Mouse (Mus musculus): ENCODE data around the gene Wdcp.
"Not testable (repeated sequence)": the region's sequence is repeated elsewhere in the genome, so short reads cannot be mapped to it uniquely, and the experiment has no call there.

Gene Wdcp

DNA sequence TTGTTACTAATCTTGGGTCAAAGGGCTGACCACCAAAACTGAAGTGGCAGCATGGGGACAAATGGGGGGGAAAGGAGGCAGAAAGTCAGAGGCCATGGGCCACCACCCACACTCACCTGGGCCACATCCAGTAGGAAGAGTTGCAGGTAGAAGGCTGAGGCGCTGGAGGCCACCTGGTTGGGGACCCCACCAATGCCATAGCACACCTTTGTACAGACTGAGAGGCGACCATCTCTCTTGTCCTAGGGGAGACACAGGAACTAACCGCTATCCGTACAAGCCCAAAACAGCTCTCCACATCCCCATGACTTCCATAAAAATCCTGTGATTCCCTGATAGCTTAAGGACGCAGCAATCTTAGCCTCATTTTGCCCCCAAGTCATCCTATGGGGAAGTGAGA, 28.2 kb downstream of the Wdcp start:
- no peak for DNase-seq

GRCm38 (mm10) chr12:4872273-4872672, 29.2 kb downstream of the Wdcp start:
- DNase-seq: no peak

DNA sequence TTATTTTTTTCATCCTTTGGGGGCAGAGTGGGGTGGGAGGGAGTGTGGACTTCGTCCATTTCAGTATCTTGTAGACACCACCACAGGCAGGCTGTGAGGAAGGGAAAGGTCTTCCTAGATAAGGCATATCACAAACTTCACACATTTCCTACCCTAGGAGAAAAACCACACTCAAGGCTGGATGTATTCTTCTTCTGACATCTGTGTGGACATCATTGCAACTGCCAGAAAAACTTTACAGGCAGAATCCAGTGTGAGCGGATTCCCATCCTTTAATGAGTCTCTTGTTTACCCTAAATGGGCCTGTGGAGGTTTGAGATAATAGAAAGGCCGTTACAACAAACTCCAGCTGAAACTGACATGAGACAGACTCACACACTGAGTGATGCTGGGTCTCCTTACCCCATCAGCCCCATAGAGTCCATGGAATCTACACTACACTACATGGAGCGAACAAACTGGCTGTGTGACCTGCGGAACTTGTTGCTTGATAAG, 29.9 kb downstream of the Wdcp start:
- no peak for DNase-seq

DNA sequence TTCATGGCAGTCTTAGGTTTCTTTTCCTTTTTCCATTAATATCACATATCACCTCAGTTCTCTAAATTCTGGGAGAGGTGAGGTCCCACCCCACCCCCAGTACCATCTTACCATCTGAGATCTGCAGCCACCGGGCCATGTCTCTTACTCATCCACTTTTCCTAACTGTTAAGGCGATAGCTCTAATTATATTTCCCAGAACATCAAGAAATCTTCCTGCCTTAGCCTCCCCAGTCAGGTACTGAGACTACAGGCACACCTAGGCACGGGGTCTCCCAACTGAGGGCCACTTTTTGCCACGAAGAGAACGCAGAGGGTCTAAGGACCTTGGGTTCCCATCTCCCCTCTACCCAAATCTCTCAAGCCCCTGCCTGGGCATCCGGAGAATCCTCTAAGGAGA, 30.4 kb downstream of the Wdcp start:
- no peak for DNase-seq

DNA sequence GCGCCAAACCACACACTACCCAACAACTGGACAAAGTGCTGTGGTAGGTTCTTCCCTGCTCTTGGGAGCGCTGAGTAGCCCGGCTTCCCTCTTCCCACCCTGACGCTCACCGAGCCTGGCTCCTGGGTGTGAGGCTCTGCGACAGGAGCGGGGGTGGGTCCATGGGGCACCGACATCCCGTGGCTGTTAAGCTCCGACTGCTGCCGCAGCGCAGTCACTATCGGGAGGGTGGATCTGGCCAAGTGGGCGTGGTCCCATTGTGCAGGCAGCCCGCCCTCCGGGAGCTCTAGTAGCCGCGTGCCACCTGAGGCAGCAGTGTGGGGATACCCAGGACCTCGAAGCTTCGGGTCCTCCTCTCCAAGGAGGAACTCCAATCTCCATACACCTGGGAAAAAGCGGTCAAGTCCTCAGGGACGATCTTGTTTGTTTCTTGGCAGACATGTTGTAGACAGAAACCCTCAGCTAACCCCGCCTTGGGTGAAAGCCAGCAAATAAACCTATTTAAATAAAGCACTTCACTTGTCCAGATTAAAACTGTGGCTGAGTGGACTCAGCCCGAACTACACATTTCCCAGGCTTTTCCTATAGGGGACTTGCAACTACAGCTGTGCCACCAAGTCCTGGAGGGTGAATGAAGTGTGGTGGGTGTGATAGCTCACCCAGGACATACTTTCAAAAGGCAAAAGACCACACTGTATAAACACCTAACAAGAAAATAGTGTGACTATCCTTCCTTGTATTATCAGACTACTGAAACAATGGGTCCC, 31.2 kb downstream of the Wdcp start, which contains the start of gene Mfsd2b:
Gene Mfsd2b, minus strand, starts transcription at position 199 of the 767 bp plus-strand sequence.
- DNase-seq: peak; percentile 86 to 89

- DNase-seq: no peak
These were observed 32.5 kb downstream of the Wdcp start for GRCm38 (mm10) chr12:4875623-4876022.

GRCm38 (mm10) chr12:4878296-4878783, 35.2 kb downstream of the Wdcp start:
- no peak for DNase-seq

GRCm38 (mm10) chr12:4879048-4879447, 35.9 kb downstream of the Wdcp start:
- peak in 1 of 2 experiments; percentile 64 for DNase-seq

GRCm38 (mm10) chr12:4882086-4882485, 39.0 kb downstream of the Wdcp start:
- DNase-seq: no peak

- DNase-seq: no peak
These were observed 42.0 kb downstream of the Wdcp start for GRCm38 (mm10) chr12:4885062-4885461.

GRCm38 (mm10) chr12:4886581-4886980, 43.5 kb downstream of the Wdcp start:
- DNase-seq: not testable (repeated sequence)

DNA sequence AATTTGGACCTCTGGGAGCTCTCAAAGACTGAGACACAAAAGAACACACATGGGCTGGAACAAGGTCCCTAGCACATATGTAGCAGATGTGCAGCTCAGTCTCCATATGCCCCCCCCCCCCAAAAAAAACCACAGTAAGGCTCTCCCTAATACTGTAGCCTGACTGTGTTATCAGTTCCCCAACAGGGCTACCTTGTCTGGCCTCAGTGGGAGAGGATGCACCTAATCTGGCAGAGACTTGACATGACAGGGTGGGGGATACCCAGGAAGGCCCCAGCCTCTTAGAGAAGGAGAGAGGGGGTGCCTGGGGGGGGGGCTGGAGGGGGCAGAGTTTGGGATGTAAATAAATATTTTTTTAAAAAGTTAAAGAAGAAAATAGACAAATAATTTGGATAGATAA, 45.6 kb downstream of the Wdcp start:
- DNase-seq: no peak

DNA sequence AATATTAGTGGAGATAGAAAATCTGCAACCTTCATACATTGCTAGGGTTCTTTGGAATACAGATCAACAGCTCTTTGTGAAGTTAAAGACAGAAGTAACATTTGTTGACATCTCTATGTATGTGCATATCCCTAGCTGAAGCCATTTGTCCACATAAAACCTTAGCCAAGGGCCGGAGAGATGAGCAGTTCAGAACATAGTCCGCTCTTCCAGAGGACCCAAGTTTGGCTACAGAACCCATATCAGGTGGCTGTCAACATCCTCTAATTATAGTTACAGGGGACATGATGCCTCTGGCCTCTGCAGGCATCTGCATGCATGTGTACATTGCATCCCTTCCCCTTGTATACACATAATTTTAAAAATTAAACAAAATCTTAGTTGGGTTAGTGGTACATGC, 46.1 kb downstream of the Wdcp start:
- DNase-seq: no peak

- DNase-seq: no peak
These were observed 46.8 kb downstream of the Wdcp start for GRCm38 (mm10) chr12:4889891-4890290.

DNA sequence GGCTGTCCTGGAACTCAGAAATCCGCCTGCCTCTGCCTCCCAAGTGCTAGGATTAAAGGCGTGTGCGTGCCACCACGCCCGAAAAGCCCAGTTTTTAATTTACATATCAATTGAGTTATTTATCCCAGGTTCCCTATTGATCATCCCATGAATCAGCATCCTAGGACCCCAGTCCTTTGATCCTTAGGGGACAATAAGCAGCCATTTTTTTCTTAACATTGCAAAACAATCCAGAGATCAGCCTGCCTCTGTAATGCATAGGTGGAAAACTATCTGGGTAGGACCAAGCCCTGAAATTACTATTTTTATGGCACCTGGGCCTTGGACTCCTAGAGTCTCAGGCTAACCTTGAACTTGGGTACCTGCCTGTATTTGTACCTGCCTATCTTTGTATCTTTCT, 54.9 kb downstream of the Wdcp start:
- DNase-seq: no peak

DNA sequence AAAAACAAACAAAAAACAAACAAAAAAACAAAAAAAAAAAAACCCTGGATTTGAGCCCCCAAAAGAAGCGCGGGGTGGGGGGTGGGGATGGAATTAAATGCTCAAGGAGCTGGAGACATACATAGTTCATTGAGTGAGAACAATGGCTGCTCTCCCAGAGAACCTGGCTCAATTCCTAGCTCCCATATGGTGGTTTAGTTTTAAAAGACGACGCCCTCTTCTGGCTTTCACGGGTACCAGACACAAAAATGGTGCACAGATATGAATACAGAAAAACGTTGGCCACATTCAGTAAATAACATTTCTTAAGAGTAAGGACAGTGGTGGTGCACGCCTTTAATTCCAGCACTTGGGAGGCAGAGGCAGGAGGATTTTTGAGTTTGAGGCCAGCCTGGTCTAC, 62.8 kb downstream of the Wdcp start:
- no peak for DNase-seq

DNA sequence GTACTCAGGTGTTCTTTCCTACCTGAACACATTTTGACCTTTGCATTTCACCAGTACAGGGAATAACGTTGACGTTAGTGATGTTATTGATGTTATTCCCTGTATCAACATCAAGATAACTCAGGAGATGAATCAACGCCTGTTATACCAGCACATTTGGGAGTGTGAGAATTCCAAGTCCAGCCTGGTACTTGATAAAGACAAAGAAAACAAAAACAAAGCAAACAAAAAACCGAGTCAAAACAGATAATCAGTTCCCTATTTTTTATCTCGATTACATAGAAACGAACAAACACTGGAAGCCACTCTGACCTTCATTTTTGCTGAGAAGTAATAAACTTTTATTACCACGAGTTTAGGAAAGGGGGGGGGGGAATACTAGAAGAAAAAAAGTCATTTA, 63.4 kb downstream of the Wdcp start:
- no peak for DNase-seq

DNA sequence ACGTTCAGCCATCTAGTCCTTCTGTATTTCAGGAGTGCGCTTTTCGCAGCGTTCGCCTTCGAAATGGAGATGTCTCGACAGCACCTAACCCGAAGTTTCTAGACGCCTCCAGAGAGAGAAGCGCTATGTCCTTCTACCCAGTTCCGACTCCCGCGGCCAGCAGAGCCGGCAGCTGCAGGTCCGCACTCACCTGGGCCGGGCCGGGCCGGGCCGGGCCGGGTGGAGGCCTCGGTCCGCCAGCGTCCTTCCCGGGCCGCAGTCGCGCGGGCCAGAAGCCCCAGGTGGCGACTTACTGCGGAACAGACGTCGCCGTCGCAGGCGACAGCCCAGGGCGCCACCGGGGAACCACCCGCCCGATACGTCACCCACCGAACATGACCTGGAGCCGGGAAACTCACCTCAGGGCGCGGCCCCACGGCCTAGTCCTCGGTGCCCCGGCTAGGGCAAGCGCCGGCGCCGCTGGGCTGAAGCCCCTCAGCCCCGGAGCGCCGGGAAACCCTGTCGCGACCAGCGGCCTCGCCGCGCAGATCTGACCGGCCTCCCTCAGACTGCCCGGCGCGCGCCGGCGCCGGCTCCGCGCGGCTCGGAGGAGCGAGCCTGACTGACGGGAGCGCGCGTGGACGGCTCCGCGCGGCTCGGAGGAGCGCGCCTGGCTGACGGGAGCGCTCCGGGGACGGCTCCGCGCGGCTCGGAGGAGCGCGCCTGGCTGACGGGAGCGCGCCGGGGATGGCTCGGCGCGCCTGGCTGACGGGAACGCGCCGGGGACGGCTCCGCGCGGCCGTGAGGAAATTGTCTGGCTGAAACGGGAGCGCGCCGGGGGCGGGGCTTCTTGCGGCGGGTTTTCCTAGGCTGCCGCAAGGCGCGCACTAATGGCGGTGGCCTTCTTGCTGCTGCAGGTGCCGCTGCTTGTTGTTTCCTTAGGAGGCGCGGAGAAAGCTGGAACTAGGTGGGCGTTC, 64.1 kb downstream of the Wdcp start, which contains the start of gene Ubxn2a:
Gene Ubxn2a, minus strand, starts transcription at position 755 of the 956 bp plus-strand sequence.
- peak; percentile 98 for DNase-seq

DNA sequence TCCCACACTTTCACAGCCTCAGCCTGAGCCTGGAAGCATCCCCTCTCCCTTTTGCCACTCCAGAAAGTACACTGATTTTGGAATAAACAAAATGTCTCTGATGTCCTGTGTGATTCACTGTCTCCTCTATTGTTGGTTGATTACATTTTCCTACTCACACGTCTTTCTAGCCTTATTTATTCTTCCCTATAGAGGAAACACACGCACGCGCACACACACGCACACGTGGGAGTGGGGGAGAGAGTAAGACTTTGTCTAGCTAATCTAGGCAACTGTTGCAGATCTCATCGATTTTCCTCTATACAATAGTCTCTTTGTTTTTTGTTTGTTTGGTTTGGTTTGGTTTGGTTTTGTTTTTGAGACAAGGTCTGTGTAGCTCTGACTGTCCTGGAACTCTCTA, 65.3 kb downstream of the Wdcp start:
- no peak for DNase-seq
